Mouse (Mus musculus): ENCODE measurements at regions not wholly inside any gene's neighbourhood (a gene's known extent, or its start where the extent isn't known, plus 50 kb on each side); places are given as distances from the start of the nearest gene placed in this dataset.

DNA sequence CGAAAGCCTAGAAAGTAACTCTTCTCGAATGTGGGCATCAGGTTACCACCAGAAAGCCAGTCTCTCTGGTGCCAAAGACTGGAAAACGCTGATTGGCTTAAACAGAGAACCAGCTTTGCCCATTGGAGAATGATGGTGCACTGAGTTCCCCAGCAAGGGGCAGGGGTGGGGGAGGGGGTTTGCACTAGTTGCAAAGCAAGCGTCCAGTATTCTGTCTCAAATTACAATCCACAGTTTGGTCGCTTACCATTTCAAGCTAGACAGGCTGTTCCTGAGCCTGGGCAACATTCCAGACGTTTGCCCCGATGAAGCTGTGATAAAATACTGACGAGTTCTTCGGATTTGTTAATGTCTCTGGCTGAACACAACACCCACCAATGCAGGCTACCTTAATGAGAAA lies 69.0 kb upstream of the Dap start:
- no peaks in the 10 kb centered on the region for H3K36me3 ChIP-seq (ENCODE audit: control insufficient read depth, insufficient read depth, low read length)
- no peak overlapping the region for H3K9ac ChIP-seq (ENCODE audit: low read depth, low read length)
- TF ChIP-seq CTCF (IDR thresholded peaks at IDR 0.05) (no peak), EP300 (IDR thresholded peaks at IDR 0.05; ENCODE audit: insufficient read depth, low read depth, low read length) (no peak), POLR2A (IDR thresholded peaks at IDR 0.05; ENCODE audit: insufficient read depth, low read depth, low read length) (no peak)
- H3K4me1 ChIP-seq (ENCODE audit: control insufficient read depth, insufficient read depth, low read length), result no peaks in the 10 kb centered on the region
- no peak overlapping the region for H3K4me3 ChIP-seq
- 49% methylated on average over 9 of the region's 9 CpGs for WGBS
- no peak overlapping the region for H3K27ac ChIP-seq
- H3K27me3 ChIP-seq (ENCODE audit: control insufficient read depth, insufficient read depth, low read length), result no peaks in the 10 kb centered on the region
- no peak for DNase-seq
- intact Hi-C loops (cut with DNase I), result loop anchor here (10.0 kb wide), 2 partner anchors 100 to 110 kb away; no protein-coding TSS in a partner anchor
- no peaks in the 10 kb centered on the region for H3K79me2 ChIP-seq (replicated peaks; ENCODE audit: control insufficient read depth, insufficient read depth, low read length)

DNA sequence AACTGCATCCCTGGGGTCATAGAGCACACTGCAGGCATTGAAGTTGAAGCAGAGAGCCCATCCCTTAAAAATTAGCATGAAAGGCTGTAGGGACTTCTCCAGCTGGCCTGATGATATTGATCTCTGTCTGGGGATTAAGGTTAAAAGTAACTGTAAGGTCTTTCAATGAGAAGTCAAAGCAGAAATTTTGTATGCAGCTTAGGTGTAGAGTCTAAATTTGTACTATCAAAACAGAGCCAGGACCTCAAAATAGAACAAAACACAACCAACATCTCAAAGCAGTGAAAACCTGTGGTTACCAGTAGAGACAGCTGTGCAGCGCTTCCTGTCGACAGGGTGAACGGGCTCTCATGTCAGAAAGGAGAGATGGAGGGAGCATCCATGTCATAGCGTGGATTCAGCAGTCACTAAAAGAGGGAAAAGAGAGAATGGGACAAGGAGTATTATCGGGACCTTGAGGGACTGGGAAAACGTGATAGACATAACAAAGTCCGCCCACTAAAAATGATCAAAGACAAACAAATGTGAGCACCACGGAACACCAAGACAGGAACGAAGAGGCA lies 57.5 kb upstream of the Dap start:
- Histone ChIP-seq H3K27me3 (ENCODE audit: control insufficient read depth, insufficient read depth, low read length) (no peaks in the 10 kb centered on the region), H3K4me3 (no peak overlapping the region), H3K79me2 (replicated peaks; ENCODE audit: control insufficient read depth, insufficient read depth, low read length) (no peaks in the 10 kb centered on the region), H3K27ac (no peak overlapping the region), H3K4me1 (ENCODE audit: control insufficient read depth, insufficient read depth, low read length) (no peaks in the 10 kb centered on the region), H3K36me3 (ENCODE audit: control insufficient read depth, insufficient read depth, low read length) (no peaks in the 10 kb centered on the region), H3K9ac (ENCODE audit: low read depth, low read length) (no peak overlapping the region)
- no peak for DNase-seq
- 63% methylated on average over 9 of the region's 9 CpGs for WGBS
- no peak for TF ChIP-seq POLR2A (IDR thresholded peaks at IDR 0.05; ENCODE audit: insufficient read depth, low read depth, low read length)
- TF ChIP-seq CTCF (IDR thresholded peaks at IDR 0.05), result no peak
- no peak for TF ChIP-seq EP300 (IDR thresholded peaks at IDR 0.05; ENCODE audit: insufficient read depth, low read depth, low read length)
- intact Hi-C loops (cut with DNase I), result no loop called here

DNA sequence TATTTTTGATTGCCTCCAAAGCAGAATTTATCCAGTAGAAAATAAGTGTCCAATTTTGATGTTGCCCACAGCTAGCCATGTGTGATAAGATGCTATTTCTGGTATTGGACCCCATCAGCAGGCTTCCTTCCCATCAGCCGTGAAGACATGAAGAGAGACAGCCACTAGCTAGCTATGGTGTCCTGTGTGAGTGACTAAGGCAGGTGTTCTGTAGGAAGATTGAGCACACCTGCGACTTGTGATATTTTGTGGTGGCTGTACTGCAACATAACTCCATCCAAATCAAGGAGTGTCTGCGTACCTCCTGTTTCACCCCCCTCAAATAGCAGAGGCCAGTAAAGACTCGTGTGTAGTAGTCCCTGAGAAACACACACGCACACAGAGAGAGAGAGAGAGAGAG lies 56.6 kb upstream of the Dap start:
- H3K27me3 ChIP-seq (ENCODE audit: control insufficient read depth, insufficient read depth, low read length), result no peaks in the 10 kb centered on the region
- no peak overlapping the region for H3K4me3 ChIP-seq
- no peaks in the 10 kb centered on the region for H3K79me2 ChIP-seq (replicated peaks; ENCODE audit: control insufficient read depth, insufficient read depth, low read length)
- H3K36me3 ChIP-seq (ENCODE audit: control insufficient read depth, insufficient read depth, low read length), result no peaks in the 10 kb centered on the region
- no peaks in the 10 kb centered on the region for H3K4me1 ChIP-seq (ENCODE audit: control insufficient read depth, insufficient read depth, low read length)
- no peak overlapping the region for H3K27ac ChIP-seq
- TF ChIP-seq POLR2A (IDR thresholded peaks at IDR 0.05; ENCODE audit: insufficient read depth, low read depth, low read length), result no peak
- TF ChIP-seq EP300 (IDR thresholded peaks at IDR 0.05; ENCODE audit: insufficient read depth, low read depth, low read length), result no peak
- TF ChIP-seq CTCF (IDR thresholded peaks at IDR 0.05), result no peak
- WGBS, result 73% methylated on average over 5 of the region's 5 CpGs
- no peak for DNase-seq
- no peak overlapping the region for H3K9ac ChIP-seq (ENCODE audit: low read depth, low read length)
- intact Hi-C loops (cut with DNase I), result no loop called here

DNA sequence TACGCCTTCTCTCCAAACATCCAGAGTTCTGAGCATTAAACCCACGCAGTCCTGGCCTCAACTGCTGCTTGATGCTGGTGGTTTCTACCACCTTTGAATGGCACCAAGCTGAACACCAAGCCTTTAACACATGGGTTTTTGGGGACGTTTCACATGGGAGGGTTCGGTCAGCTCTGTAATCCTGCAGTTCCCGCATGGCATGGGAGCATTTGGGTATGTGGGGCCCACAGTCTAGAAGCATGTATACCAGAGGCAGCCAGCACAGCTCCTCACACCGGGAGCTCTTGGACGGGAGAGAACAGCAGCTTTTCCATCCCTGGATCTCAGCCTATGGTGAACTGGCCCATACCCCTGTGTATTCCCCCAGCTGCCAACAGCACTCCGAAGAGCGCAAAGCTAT lies 55.9 kb upstream of the Dap start:
- no peaks in the 10 kb centered on the region for H3K27me3 ChIP-seq (ENCODE audit: control insufficient read depth, insufficient read depth, low read length)
- no peak overlapping the region for H3K9ac ChIP-seq (ENCODE audit: low read depth, low read length)
- no peaks in the 10 kb centered on the region for H3K79me2 ChIP-seq (replicated peaks; ENCODE audit: control insufficient read depth, insufficient read depth, low read length)
- no peaks in the 10 kb centered on the region for H3K4me1 ChIP-seq (ENCODE audit: control insufficient read depth, insufficient read depth, low read length)
- H3K27ac ChIP-seq, result no peak overlapping the region
- TF ChIP-seq EP300 (IDR thresholded peaks at IDR 0.05; ENCODE audit: insufficient read depth, low read depth, low read length) (no peak), POLR2A (IDR thresholded peaks at IDR 0.05; ENCODE audit: insufficient read depth, low read depth, low read length) (no peak), CTCF (IDR thresholded peaks at IDR 0.05) (no peak)
- intact Hi-C loops (cut with DNase I), result no loop called here
- no peak overlapping the region for H3K4me3 ChIP-seq
- WGBS, result 83% methylated on average over 9 of the region's 9 CpGs
- no peaks in the 10 kb centered on the region for H3K36me3 ChIP-seq (ENCODE audit: control insufficient read depth, insufficient read depth, low read length)
- no peak for DNase-seq

DNA sequence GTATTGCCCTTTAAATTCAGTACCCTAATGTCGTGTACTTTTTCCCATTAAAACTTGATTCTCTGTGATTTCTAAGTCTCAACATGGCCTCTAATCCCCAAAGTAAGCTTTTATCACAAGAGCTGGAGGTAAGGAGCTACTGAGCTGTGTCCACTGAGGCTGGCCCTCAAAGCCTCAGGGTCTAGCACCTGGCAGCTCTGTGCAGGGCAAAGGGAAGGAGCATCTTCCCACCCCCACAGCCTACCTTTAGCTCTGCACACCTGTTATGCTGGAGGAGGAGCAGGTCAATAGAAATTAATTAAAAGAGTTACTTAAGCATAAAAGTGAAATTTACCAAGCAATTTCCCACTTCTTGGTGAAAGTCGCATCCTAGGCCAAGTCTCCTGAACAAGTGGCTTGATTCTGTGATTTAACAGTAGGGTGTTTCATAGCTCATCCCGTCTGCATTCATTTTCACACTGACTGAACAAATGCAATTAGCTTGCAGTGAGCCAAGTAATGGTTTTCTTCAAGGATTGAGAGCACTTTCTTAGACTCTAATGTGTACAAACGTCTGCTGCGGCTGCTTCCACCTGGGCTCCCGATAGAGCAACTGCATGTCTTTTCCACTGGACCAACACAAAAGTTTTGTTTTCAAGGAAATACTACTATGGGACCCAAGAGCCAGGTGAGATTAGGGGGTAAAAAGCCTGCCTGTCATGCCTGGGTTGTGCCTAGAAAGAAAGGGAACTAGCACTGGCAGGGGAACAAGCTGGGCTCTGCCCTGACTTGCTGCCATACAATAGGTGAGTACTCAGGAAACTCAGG lies 50.6 kb upstream of the Dap start:
- H3K27me3 ChIP-seq (ENCODE audit: control insufficient read depth, insufficient read depth, low read length), result no peaks in the 10 kb centered on the region
- no peaks in the 10 kb centered on the region for H3K4me1 ChIP-seq (ENCODE audit: control insufficient read depth, insufficient read depth, low read length)
- WGBS, result 81% methylated on average over 6 of the region's 6 CpGs
- H3K36me3 ChIP-seq (ENCODE audit: control insufficient read depth, insufficient read depth, low read length), result no peaks in the 10 kb centered on the region
- no peak for TF ChIP-seq CTCF (IDR thresholded peaks at IDR 0.05)
- no peak overlapping the region for H3K9ac ChIP-seq (ENCODE audit: low read depth, low read length)
- H3K79me2 ChIP-seq (replicated peaks; ENCODE audit: control insufficient read depth, insufficient read depth, low read length), result no peaks in the 10 kb centered on the region
- no peak overlapping the region for H3K27ac ChIP-seq
- intact Hi-C loops (cut with DNase I), result no loop called here
- H3K4me3 ChIP-seq, result no peak overlapping the region
- no peak for DNase-seq
